Mouse (Mus musculus) embryo, embryonic 11.5 days (tissue): ENCODE data around the gene Slc6a5.

Experiments
- DNase-seq: peaks from one replicate; pipeline ENCODE4 v3.0.0-alpha.2; 2012; ENCODE audit warnings: low read depth, low spot score

Gene Slc6a5

GRCm38 (mm10) chr7:49981511-49982227 is 71.7 kb downstream of the Slc6a5 start:
- DNase-seq: no peak

- no peak for DNase-seq
These were observed 74.8 kb downstream of the Slc6a5 start for GRCm38 (mm10) chr7:49984698-49985097.

- no peak for DNase-seq
These were observed 76.0 kb downstream of the Slc6a5 start for GRCm38 (mm10) chr7:49985947-49986346.

- no peak for DNase-seq
These were observed 89.4 kb downstream of the Slc6a5 start for GRCm38 (mm10) chr7:49999321-49999720.

- DNase-seq: no peak
These were observed 95.3 kb downstream of the Slc6a5 start for GRCm38 (mm10) chr7:50005268-50005667.
